In the genomic region with DNA sequence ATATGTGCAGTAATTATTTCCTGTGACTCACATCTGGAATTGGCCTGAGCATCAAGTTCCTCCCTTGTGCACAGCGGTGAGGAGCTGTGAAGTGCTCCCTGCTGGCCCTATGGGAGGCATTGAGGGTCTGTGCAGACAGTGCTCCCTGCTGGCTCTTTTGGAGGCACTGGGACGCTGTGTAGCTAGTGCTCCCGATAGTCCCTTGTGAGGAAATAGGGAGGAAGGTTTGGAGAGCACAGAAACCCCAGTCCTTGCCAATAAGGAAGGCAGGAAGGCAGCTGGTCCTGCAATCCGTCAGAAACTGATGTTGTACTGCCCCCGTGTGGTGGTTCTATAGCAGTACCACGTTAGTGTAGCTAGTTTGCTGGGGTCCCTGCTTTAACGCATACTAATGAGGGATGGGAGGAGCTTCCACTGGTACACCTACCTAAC, we compare ENCODE assay signal across 8 mouse cellular contexts. TPM values are rescaled to one million over a fixed set of nuclear protein-coding genes. Genes with fewer than 3 reads are reported as not detected.
DNase-seq lines count a peak whose midpoint lies in the region; ATAC-seq lines count a peak whose summit lies in the region.

No protein-coding gene starts in this region.

- no peaks in the 10 kb centered on the region for H3K36me3 ChIP-seq in hindbrain, embryonic 12.5 days

- DNase-seq in MN1 (ENCODE audit: low spot score), result peak; percentile 84
- DNase-seq in cerebellum, adult 9-10 months, result peak; percentile 69
- peak; percentile 28 to 80 for DNase-seq in frontal cortex, adult 2 months (ENCODE audit: extremely low spot score in 1 of 2, low spot score in 1 of 2)
- DNase-seq in layer of hippocampus, postnatal 14 days (ENCODE audit: low spot score in 2 of 2), result peak; percentile 67 to 77
- DNase-seq in lung, postnatal 36 days, result peak; percentile 62
- DNase-seq in retina, embryonic 14.5 days (ENCODE audit: low spot score), result peak; percentile 96
- DNase-seq in thymus, postnatal 4 days, result peak; percentile 93

- ATAC-seq in hindbrain, embryonic 12.5 days (ENCODE audit: low FRiP score), result peak; percentile 78

- H3K4me3 ChIP-seq in hindbrain, embryonic 12.5 days, result no peak overlapping the region

- H3K27ac ChIP-seq in hindbrain, embryonic 12.5 days, result no peak overlapping the region

- H3K27me3 ChIP-seq in hindbrain, embryonic 12.5 days, result no peaks in the 10 kb centered on the region; the same call in 1 of the 2 replicates

- no peak overlapping the region for H3K9ac ChIP-seq in hindbrain, embryonic 12.5 days

- H3K4me1 ChIP-seq in hindbrain, embryonic 12.5 days, result no peaks in the 10 kb centered on the region

- 9% methylated on average over 7 of the region's 7 CpGs for WGBS in hindbrain, embryonic 12.5 days

- no peaks in the 10 kb centered on the region for H3K9me3 ChIP-seq in hindbrain, embryonic 12.5 days (replicated peaks)

- no peak overlapping the region for H3K4me2 ChIP-seq in hindbrain, embryonic 12.5 days (replicated peaks)

RNA-seq across cellular contexts. Expression of gene Cycs, which starts 29.9 kb away (rescaled TPM):
- 68.8 and 69.5 TPM in 2 replicates for polyA plus RNA-seq in frontal cortex, adult 2 months (2012; rRNA removed)
- polyA plus RNA-seq in hindbrain, embryonic 12.5 days (2016; fragmentation: Nextera tagmentation; extraction: Ambion mirVana), result 59.7 and 65.1 TPM in 2 replicates
- total RNA-seq in layer of hippocampus, postnatal 14 days (2021), result 10 to 100 TPM; 52.0 to 53.4 TPM

RNA-seq across cellular contexts. Expression of gene 4921507P07Rik, which starts 60.0 kb away (rescaled TPM):
- 0.78 and 0.86 TPM in 2 replicates for polyA plus RNA-seq in frontal cortex, adult 2 months (2012; rRNA removed)
- 1.1 and 1.2 TPM in 2 replicates for polyA plus RNA-seq in hindbrain, embryonic 12.5 days (2016; fragmentation: Nextera tagmentation; extraction: Ambion mirVana)
- total RNA-seq in layer of hippocampus, postnatal 14 days (2021), result under 1 TPM; 0.39 to 0.41 TPM
